Mouse (Mus musculus) MEL (cell line): Measurements from ENCODE around the gene Cd5l. TPM values are rescaled to one million over a fixed set of nuclear protein-coding genes. Genes with fewer than 3 reads are reported as not detected.
A peak's percentile ranks its signal among the peaks of the same experiment; 100 is the strongest.

Experiments used
- DNase-seq: peaks from one replicate; pipeline ENCODE4 v3.0.0; 2011; ENCODE audit warnings: low read depth, low spot score
- H3K27ac ChIP-seq: 2 replicates; pipeline ENCODE4 v1.5.1; 2012; ENCODE audit warnings: low read depth, mild to moderate bottlenecking, control low read depth, low read length, moderate library complexity; ENCODE audit not compliant: control insufficient read depth
- H3K27me3 ChIP-seq, 2 experiments: fragments of 150-350 bp in 1 of 2; sonication (generic) in 1 of 2; 2 replicates each; pipeline ENCODE4 v1.6.1; 2012; ENCODE audit warnings: low read length in 2 of 2, mild to moderate bottlenecking in 2 of 2, improper control_type of control experiment in 1 of 2, moderate library complexity in 1 of 2; ENCODE audit not compliant: insufficient read depth in 2 of 2, control insufficient read depth in 1 of 2
- H3K36me3 ChIP-seq, 2 experiments: 2 replicates each; pipeline ENCODE4 v1.6.1; 2012 to 2014; ENCODE audit warnings: low read length in 2 of 2, improper control_type of control experiment in 1 of 2, inconsistent platforms in 1 of 2, mild to moderate bottlenecking in 1 of 2; ENCODE audit not compliant: insufficient read depth in 2 of 2, control insufficient read depth in 1 of 2
- H3K4me1 ChIP-seq, 2 experiments: fragments of 150-350 bp in 1 of 2; sonication (generic) in 1 of 2; 2 replicates each; pipeline ENCODE4 v1.6.1; 2012; ENCODE audit warnings: low read length in 2 of 2, improper control_type of control experiment in 1 of 2, mild to moderate bottlenecking in 1 of 2; ENCODE audit not compliant: insufficient read depth in 2 of 2, control insufficient read depth in 1 of 2
- H3K4me3 ChIP-seq, 2 experiments: fragments of 150-350 bp in 1 of 2; sonication (generic) in 1 of 2; 2 replicates each; pipeline ENCODE4 v1.5.1; 2012; ENCODE audit warnings: low read depth in 2 of 2, low read length in 2 of 2, mild to moderate bottlenecking in 2 of 2, moderate library complexity in 2 of 2, control low read depth in 1 of 2, improper control_type of control experiment in 1 of 2; ENCODE audit not compliant: control insufficient read depth in 1 of 2, insufficient read depth in 1 of 2
- H3K79me2 ChIP-seq: 2 replicates; pipeline ENCODE4 v1.6.1; 2012; ENCODE audit warnings: mild to moderate bottlenecking, low read length, moderate library complexity; ENCODE audit not compliant: control insufficient read depth, poor library complexity, insufficient read depth
- H3K9ac ChIP-seq: 2 replicates; pipeline ENCODE4 v1.6.1; 2012; ENCODE audit warnings: low read depth, mild to moderate bottlenecking, control low read depth, low read length, moderate library complexity; ENCODE audit not compliant: control insufficient read depth, poor library complexity, severe bottlenecking
- H3K9me3 ChIP-seq: fragments of 150-350 bp; sonication (generic); replicated peaks from 2 replicates; pipeline ENCODE4 v1.6.1; 2012; ENCODE audit warnings: mild to moderate bottlenecking, low read length, improper control_type of control experiment, moderate library complexity; ENCODE audit not compliant: insufficient read depth
- BHLHE40 ChIP-seq: IDR thresholded peaks from 2 replicates; pipeline ENCODE4 v1.6.1; 2012; ENCODE audit warnings: low read depth, mild to moderate bottlenecking, inconsistent platforms, low read length, improper control_type of control experiment, borderline replicate concordance
- CHD1 ChIP-seq: IDR thresholded peaks from 2 replicates; pipeline ENCODE4 v1.6.1; 2012; ENCODE audit warnings: low read depth, mild to moderate bottlenecking, inconsistent platforms, low read length, improper control_type of control experiment
- CHD2 ChIP-seq: IDR thresholded peaks from 2 replicates; pipeline ENCODE4 v1.6.1; 2011; ENCODE audit warnings: low read length, improper control_type of control experiment
- CTCF ChIP-seq, 3 experiments: IDR thresholded peaks in 2 of 3; conservative IDR thresholded peaks in 1 of 3; 2 replicates each; pipeline ENCODE4 v1.5.1; 2011 to 2012; ENCODE audit warnings: low read length in 3 of 3, low read depth in 2 of 3, mild to moderate bottlenecking in 2 of 3, improper control_type of control experiment in 1 of 3, inconsistent platforms in 1 of 3, mixed read lengths in 1 of 3, moderate library complexity in 1 of 3; ENCODE audit not compliant: control insufficient read depth in 1 of 3, insufficient read depth in 1 of 3, poor library complexity in 1 of 3, severe bottlenecking in 1 of 3
- E2F4 ChIP-seq: IDR thresholded peaks from 2 replicates; pipeline ENCODE4 v1.6.1; 2011; ENCODE audit warnings: low read depth, low read length, improper control_type of control experiment, borderline replicate concordance
- EP300 ChIP-seq, 2 experiments: IDR thresholded peaks; 2 replicates each; pipeline ENCODE4 v1.6.1; 2011; ENCODE audit warnings: improper control_type of control experiment in 2 of 2, low read length in 2 of 2, low read depth in 1 of 2, mild to moderate bottlenecking in 1 of 2
- GABPA ChIP-seq: IDR thresholded peaks from 2 replicates; pipeline ENCODE4 v1.6.1; 2012; ENCODE audit warnings: low read depth, mild to moderate bottlenecking, inconsistent platforms, low read length, improper control_type of control experiment, moderate library complexity
- HCFC1 ChIP-seq: IDR thresholded peaks from 2 replicates; pipeline ENCODE4 v1.6.1; 2012; ENCODE audit warnings: low read depth, mild to moderate bottlenecking, inconsistent platforms, low read length, improper control_type of control experiment, moderate library complexity
- JUND ChIP-seq: IDR thresholded peaks from 2 replicates; pipeline ENCODE4 v1.6.1; 2011; ENCODE audit warnings: low read depth, mild to moderate bottlenecking, improper control_type of control experiment, low read length
- KAT2A ChIP-seq: conservative IDR thresholded peaks from 2 replicates; pipeline ENCODE4 v1.6.1; 2012; ENCODE audit warnings: low read depth, low read length, improper control_type of control experiment, inconsistent platforms
- MAFK ChIP-seq: IDR thresholded peaks from 2 replicates; pipeline ENCODE4 v1.6.1; 2011; ENCODE audit warnings: low read depth, mild to moderate bottlenecking, low read length, improper control_type of control experiment, borderline replicate concordance
- MAZ ChIP-seq: IDR thresholded peaks from 2 replicates; pipeline ENCODE4 v1.6.1; 2012; ENCODE audit warnings: low read depth, mild to moderate bottlenecking, inconsistent platforms, low read length, improper control_type of control experiment
- MYB ChIP-seq: IDR thresholded peaks from 2 replicates; pipeline ENCODE4 v1.6.1; 2011; ENCODE audit warnings: mild to moderate bottlenecking, low read depth, low read length, improper control_type of control experiment
- NRF1 ChIP-seq: IDR thresholded peaks from 2 replicates; pipeline ENCODE4 v1.6.1; 2014; ENCODE audit warnings: low read depth, mild to moderate bottlenecking, inconsistent platforms, low read length, improper control_type of control experiment, moderate library complexity; ENCODE audit not compliant: poor library complexity, insufficient read depth, severe bottlenecking
- POLR2A ChIP-seq, 2 experiments: IDR thresholded peaks; 2 replicates each; pipeline ENCODE4 v1.6.1; 2011 to 2012; ENCODE audit warnings: low read length in 2 of 2, mild to moderate bottlenecking in 2 of 2, control low read depth in 1 of 2, improper control_type of control experiment in 1 of 2, low read depth in 1 of 2, moderate library complexity in 1 of 2; ENCODE audit not compliant: control insufficient read depth in 1 of 2, insufficient read depth in 1 of 2, poor library complexity in 1 of 2
- POLR2AphosphoS5 ChIP-seq: IDR thresholded peaks from 2 replicates; pipeline ENCODE4 v1.6.1; 2012; ENCODE audit warnings: low read depth, borderline replicate concordance, mild to moderate bottlenecking, inconsistent platforms, low read length, moderate library complexity, mixed read lengths
- RAD21 ChIP-seq: IDR thresholded peaks from 2 replicates; pipeline ENCODE4 v1.6.1; 2011; ENCODE audit warnings: mild to moderate bottlenecking, low read depth, low read length, improper control_type of control experiment
- SIN3A ChIP-seq: IDR thresholded peaks from 2 replicates; pipeline ENCODE4 v1.6.1; 2012; ENCODE audit warnings: low read length, improper control_type of control experiment, inconsistent platforms
- SMC3 ChIP-seq: IDR thresholded peaks from 2 replicates; pipeline ENCODE4 v1.6.1; 2011; ENCODE audit warnings: low read depth, low read length, improper control_type of control experiment
- USF1 ChIP-seq: IDR thresholded peaks from 2 replicates; pipeline ENCODE4 v1.6.1; 2014; ENCODE audit warnings: low read depth, mild to moderate bottlenecking, inconsistent platforms, low read length, improper control_type of control experiment, moderate library complexity
- USF2 ChIP-seq, 2 experiments: IDR thresholded peaks; 2 replicates each; pipeline ENCODE4 v1.6.1; 2011 to 2012; ENCODE audit warnings: improper control_type of control experiment in 2 of 2, low read length in 2 of 2, borderline replicate concordance in 1 of 2, inconsistent platforms in 1 of 2, low read depth in 1 of 2, mild to moderate bottlenecking in 1 of 2; ENCODE audit not compliant: insufficient read depth in 1 of 2
- ZC3H11A ChIP-seq: IDR thresholded peaks from 2 replicates; pipeline ENCODE4 v1.6.1; 2012; ENCODE audit warnings: low read depth, mild to moderate bottlenecking, inconsistent platforms, low read length, improper control_type of control experiment
- ZKSCAN1 ChIP-seq: IDR thresholded peaks from 2 replicates; pipeline ENCODE4 v1.6.1; 2012; ENCODE audit warnings: low read depth, mild to moderate bottlenecking, inconsistent platforms, low read length, improper control_type of control experiment, moderate library complexity
- ZNF384 ChIP-seq: IDR thresholded peaks from 2 replicates; pipeline ENCODE4 v1.6.1; 2012; ENCODE audit warnings: low read depth, mild to moderate bottlenecking, inconsistent platforms, low read length, improper control_type of control experiment
- polyA plus RNA-seq, 2 experiments: library from polyadenylated mRNA; stranded (reverse) in 1 of 2; unstranded in 1 of 2; fragments of >175 nt in 1 of 2; fragments of >200 nt in 1 of 2; gene quantifications; 2 replicates each; pipeline versions ENCODE4 v1.2.1 to v1.2.4; 2012; ENCODE audit warnings: low replicate concordance in 2 of 2, low read depth in 1 of 2; ENCODE audit not compliant: insufficient read length in 2 of 2, insufficient read depth in 1 of 2, missing spikeins in 1 of 2
- total RNA-seq: library from RNA; depleted of rRNA; stranded (reverse); fragments of 300-350 nt; gene quantifications from 2 replicates; pipeline ENCODE4 v1.2.3, GENCODE M21; 2012

Gene Cd5l
- total and polyA plus RNA-seq, 3 experiments: not detected

DNA sequence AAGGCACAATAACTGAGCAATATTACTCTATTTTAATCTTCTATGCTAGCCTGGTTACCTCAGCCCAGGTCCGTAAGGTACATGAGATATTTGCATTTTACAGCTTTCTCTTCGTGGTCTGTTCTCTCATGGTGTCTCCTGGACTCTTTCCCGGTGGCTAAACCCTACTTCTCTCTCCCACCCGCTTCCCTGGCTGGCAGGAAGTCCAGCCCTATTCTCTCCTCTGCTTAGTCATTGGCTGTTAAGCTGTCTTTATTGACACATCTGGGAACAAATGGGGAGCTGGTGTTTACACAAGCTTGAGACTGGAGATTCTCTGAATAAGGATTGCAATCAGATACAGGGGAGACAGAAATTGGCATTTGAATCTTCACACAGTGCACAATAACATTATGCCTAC is 35.1 kb upstream of the Cd5l start:
- H3K4me3 ChIP-seq: no peak overlapping the region
- no peak overlapping the region for H3K9ac ChIP-seq
- H3K79me2 ChIP-seq: no peaks in the 10 kb centered on the region
- DNase-seq: no peak
- H3K9me3 ChIP-seq: no peaks in the 10 kb centered on the region
- no peaks in the 10 kb centered on the region; a peak in 2 of 4 replicates for H3K27me3 ChIP-seq
- TF ChIP-seq JUND (no peak), CHD1 (no peak), USF1 (no peak), GABPA (no peak), POLR2AphosphoS5 (no peak), ZC3H11A (no peak), POLR2A (IDR thresholded peaks at IDR 0.05; ENCODE audit: control insufficient read depth in 1 of 2, insufficient read depth in 1 of 2, low read depth in 1 of 2, low read length in 2 of 2, poor library complexity in 1 of 2) (no peak), ZNF384 (no peak), SIN3A (no peak), BHLHE40 (no peak), CHD2 (no peak), KAT2A (no peak), MAFK (no peak), USF2 (IDR thresholded peaks at IDR 0.05; ENCODE audit: borderline replicate concordance in 1 of 2, insufficient read depth in 1 of 2, low read depth in 1 of 2, low read length in 2 of 2) (no peak)
- H3K36me3 ChIP-seq: no peaks in the 10 kb centered on the region
- no peaks in the 10 kb centered on the region for H3K4me1 ChIP-seq
- no peak overlapping the region for H3K27ac ChIP-seq

DNA sequence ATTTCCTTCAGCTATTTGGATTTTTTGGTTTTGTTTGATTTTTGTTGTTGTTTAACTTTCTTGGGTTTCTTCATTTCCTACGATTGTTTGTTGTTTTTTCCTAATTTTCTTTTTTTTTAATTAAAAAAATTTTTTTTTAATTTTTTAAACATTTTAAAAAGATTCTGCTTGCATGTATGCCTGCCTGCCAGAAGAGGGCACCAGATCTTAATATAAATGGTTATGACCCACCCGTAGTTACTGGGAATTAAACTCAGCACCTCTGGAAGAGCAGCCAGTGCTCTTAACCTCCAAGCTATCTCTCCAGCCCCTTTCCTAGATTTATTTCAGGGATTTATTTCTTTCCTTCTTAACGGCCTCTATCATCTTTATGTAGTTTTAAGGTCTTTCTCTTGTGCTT is 33.9 kb upstream of the Cd5l start:
- Histone ChIP-seq H3K4me1 (no peaks in the 10 kb centered on the region), H3K9me3 (no peaks in the 10 kb centered on the region), H3K79me2 (no peaks in the 10 kb centered on the region), H3K9ac (no peak overlapping the region), H3K36me3 (no peaks in the 10 kb centered on the region), H3K27me3 (no peaks in the 10 kb centered on the region; a peak in 2 of 4 replicates), H3K27ac (no peak overlapping the region), H3K4me3 (no peak overlapping the region)
- peak; percentile 46 for DNase-seq
- TF ChIP-seq E2F4 (no peak), MAZ (no peak), ZC3H11A (peak; percentile 23; the same call in 1 of the 2 replicates), MYB (no peak), NRF1 (no peak), USF2 (IDR thresholded peaks at IDR 0.05; ENCODE audit: borderline replicate concordance in 1 of 2, insufficient read depth in 1 of 2, low read depth in 1 of 2, low read length in 2 of 2) (no peak), BHLHE40 (no peak), KAT2A (no peak), CTCF (IDR thresholded peaks at IDR 0.05 in 2 of 3, conservative IDR thresholded peaks at IDR 0.05 in 1 of 3; ENCODE audit: control insufficient read depth in 1 of 3, insufficient read depth in 1 of 3, low read depth in 2 of 3, low read length in 3 of 3, poor library complexity in 1 of 3, severe bottlenecking in 1 of 3) (peak in 1 of 3 experiments; percentile 14; a peak in 1 of 6 replicates), RAD21 (peak; percentile 34), HCFC1 (no peak), JUND (no peak), SMC3 (peak; percentile 34), ZKSCAN1 (no peak), EP300 (IDR thresholded peaks at IDR 0.05; ENCODE audit: low read depth in 1 of 2, low read length in 2 of 2) (no peak)
